Mouse (Mus musculus) heart, embryonic 16.5 days (tissue): ENCODE results near the gene Hpn. TPM values are rescaled to one million over a fixed set of nuclear protein-coding genes. Genes with fewer than 3 reads are reported as not detected.

Experiments
- ATAC-seq: fragments of 200-750 bp; cut with Nextera tagmentation; replicated peaks from 2 replicates; pipeline ENCODE4 v1.8.0; 2017; ENCODE audit warnings: moderate number of reproducible peaks; ENCODE audit not compliant: insufficient read depth, low FRiP score; ENCODE audit errors: extremely low read depth
- H3K27ac ChIP-seq: fragments of 300-500 bp; sonication (generic); 2 replicates; pipeline ENCODE4 v1.5.1; 2014; ENCODE audit warnings: mild to moderate bottlenecking, low read length, control low read depth, moderate library complexity
- H3K27me3 ChIP-seq: fragments of 300-500 bp; sonication (generic); 2 replicates; pipeline ENCODE4 v1.6.1; 2014; ENCODE audit warnings: low read length, mixed read lengths; ENCODE audit not compliant: control insufficient read depth, insufficient read depth
- H3K36me3 ChIP-seq: fragments of 300-500 bp; sonication (generic); 2 replicates; pipeline ENCODE4 v1.6.1; 2014; ENCODE audit not compliant: control insufficient read depth, insufficient read depth
- H3K4me1 ChIP-seq: fragments of 300-500 bp; sonication (generic); 2 replicates; pipeline ENCODE4 v1.6.1; 2014; ENCODE audit warnings: low read length, mixed read lengths; ENCODE audit not compliant: control insufficient read depth, insufficient read depth
- H3K4me2 ChIP-seq: fragments of 300-500 bp; sonication (generic); 2 replicates; pipeline ENCODE4 v1.6.1; 2014; ENCODE audit warnings: low read depth, mild to moderate bottlenecking, control low read depth, low read length
- H3K4me3 ChIP-seq: fragments of 300-500 bp; sonication (generic); 2 replicates; pipeline ENCODE4 v1.5.1; 2014; ENCODE audit warnings: mild to moderate bottlenecking, control low read depth, low read length
- H3K9ac ChIP-seq: fragments of 300-500 bp; sonication (generic); 2 replicates; pipeline ENCODE4 v1.6.1; 2014; ENCODE audit warnings: low read length, control low read depth
- H3K9me3 ChIP-seq: fragments of 300-500 bp; sonication (generic); replicated peaks from 2 replicates; pipeline ENCODE4 v1.6.1; 2016; ENCODE audit warnings: low read length; ENCODE audit not compliant: control insufficient read depth
- WGBS: fragments of 180-500 bp; shearing (Covaris S2); extraction: QIAGEN DNeasy Blood & Tissue Kit; methylation state at CpG from one replicate; pipeline ENCODE4 v1.1.7; 2014; 5-methylcytosine and 5-hydroxymethylcytosine counted together
- polyA plus RNA-seq: library from polyadenylated mRNA; unstranded; fragments of >200 nt; fragmentation: Nextera tagmentation; extraction: Ambion mirVana; gene quantifications from 2 replicates; pipeline ENCODE4 v1.2.1, GENCODE M21; 2015

Hpn gene
- polyA plus RNA-seq, 1 experiment from 2014 or later: 2.6 TPM

DNA sequence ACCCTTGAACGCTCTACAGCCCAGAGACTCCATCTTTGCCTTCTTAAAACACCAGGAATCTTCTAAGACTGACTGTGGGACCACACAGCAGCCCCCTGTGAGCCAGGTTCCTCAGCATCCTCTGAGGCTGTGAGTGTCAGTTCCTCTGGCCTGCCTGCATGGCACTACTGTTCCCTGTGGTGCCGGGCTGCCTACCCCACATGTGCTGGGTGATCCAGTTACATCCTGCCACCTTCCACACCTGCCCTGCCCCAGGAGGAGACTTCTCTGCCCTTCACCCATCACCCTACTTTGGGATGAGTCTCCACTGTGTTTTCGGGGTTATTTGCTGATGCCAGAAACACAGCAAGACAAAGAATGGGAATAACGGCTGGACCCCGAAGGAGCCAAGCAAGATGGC is 4.5 kb upstream of the Hpn start:
- Histone ChIP-seq H3K9ac (no peak overlapping the region), H3K4me2 (no peak overlapping the region), H3K27ac (no peak overlapping the region), H3K4me1 (peaks cover 20% of the 10 kb centered on the region), H3K9me3 (no peaks in the 10 kb centered on the region), H3K36me3 (no peaks in the 10 kb centered on the region), H3K4me3 (no peak overlapping the region), H3K27me3 (no peaks in the 10 kb centered on the region)
- WGBS: 79% methylated on average over 5 of the region's 5 CpGs
- ATAC-seq: no peak

DNA sequence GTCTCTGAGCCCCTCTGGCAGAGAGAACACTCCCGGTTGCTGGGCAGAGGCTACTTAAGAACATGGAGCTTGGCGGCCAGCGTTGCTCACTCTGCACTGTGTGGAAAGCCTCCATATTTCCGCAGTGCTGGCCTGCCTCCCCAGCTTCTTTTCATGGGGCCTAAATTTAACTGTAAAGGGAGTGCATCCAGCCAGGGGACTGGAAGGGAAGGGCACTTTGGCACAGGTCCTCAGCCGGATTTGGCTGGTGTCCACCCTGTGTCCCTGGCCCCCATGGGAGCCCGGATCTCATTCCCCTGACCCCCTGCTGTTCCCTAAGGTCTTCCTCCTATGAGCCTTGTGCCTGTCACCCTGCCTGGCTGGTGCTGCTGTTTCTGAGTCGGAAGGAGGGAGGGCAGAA is 3.4 kb upstream of the Hpn start:
- no peak for ATAC-seq
- peak overlapping the region; percentile 72 for H3K27ac ChIP-seq
- no peak overlapping the region for H3K4me2 ChIP-seq
- no peaks in the 10 kb centered on the region for H3K36me3 ChIP-seq
- WGBS: 64% methylated on average over 7 of the region's 7 CpGs
- no peaks in the 10 kb centered on the region for H3K9me3 ChIP-seq
- H3K9ac ChIP-seq: peak overlapping the region; percentile 23; the same call in 1 of the 2 replicates
- peaks cover 20% of the 10 kb centered on the region for H3K4me1 ChIP-seq
- no peaks in the 10 kb centered on the region for H3K27me3 ChIP-seq
- no peak overlapping the region for H3K4me3 ChIP-seq

DNA sequence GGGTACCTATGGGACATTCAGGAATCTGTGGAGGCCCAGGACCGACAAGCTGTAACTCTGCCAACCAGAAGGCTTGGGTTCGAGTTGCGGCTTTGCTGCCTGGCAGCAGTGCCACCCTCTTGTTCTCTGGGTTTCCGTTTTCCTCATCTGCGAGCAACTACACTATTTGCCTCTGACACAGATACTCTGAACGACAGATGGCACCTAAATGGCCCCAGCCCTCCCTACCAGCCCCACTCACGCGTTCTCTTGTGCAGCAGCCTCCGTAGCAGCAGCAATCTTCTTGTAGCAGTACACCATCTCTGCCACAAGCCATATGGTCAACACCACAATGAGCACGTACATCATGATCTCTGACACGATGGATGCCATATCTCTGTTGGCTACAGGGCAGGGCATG is 2.4 kb upstream of the Hpn start:
- Histone ChIP-seq H3K27ac (no peak overlapping the region), H3K9ac (no peak overlapping the region), H3K36me3 (no peaks in the 10 kb centered on the region), H3K4me3 (no peak overlapping the region), H3K4me2 (no peak overlapping the region), H3K9me3 (no peaks in the 10 kb centered on the region), H3K27me3 (no peaks in the 10 kb centered on the region), H3K4me1 (peaks cover 20% of the 10 kb centered on the region)
- no peak for ATAC-seq
- WGBS: 90% methylated on average over 11 of the region's 11 CpGs

DNA sequence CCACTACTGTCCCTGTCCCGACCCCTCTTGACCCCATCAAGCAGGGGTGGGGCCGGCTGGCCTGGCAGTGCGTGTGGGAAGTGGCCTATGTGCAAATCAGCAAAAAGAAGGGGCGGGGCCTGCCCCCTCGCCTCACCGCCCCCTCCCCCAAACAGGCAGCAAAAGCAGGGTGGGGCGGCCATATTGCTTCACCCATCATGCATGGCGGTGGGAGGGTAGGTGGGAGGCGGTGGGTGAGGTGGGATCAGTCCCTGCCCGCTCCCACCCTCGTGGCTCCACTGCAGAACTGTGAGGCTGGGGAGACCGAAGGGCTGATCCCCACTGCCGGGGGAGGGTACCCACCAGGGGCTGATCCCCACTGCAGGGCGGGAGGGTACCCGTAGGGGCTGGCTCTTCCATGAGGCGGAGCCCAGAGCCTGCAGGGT is 1.6 kb upstream of the Hpn start:
- Histone ChIP-seq H3K27ac (no peak overlapping the region), H3K4me3 (no peak overlapping the region)
- 55% methylated on average over 16 of the region's 16 CpGs for WGBS

DNA sequence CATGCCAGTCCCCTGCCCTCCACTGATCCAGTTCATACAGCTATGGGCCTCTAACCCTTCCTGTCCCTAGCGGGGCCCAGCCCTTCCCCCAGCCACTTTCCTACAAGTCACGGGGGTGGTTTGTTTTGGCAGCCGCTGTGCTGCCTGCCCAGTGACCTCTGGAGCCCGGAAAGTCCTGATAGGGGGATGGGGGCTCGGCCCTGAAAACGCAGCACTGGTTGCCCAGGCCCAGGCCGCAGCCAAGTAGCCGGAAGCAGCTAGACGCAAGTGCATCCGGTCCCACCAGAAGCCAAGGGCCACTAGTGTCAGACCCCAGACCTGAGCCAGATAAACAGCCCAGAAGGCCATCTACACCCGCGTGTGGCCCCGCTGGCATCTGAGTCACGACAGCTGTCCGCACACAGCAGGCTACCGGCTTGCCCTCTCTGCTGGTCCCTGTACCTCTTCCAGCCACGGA is 525 bp upstream of the Hpn start:
- Histone ChIP-seq H3K36me3 (no peaks in the 10 kb centered on the region), H3K4me1 (peaks cover 27% of the 10 kb centered on the region), H3K9ac (peak overlapping the region; percentile 60), H3K9me3 (no peaks in the 10 kb centered on the region), H3K4me3 (no peak overlapping the region), H3K4me2 (peak overlapping the region; percentile 43), H3K27ac (peak overlapping the region; percentile 69), H3K27me3 (no peaks in the 10 kb centered on the region)
- WGBS: 18% methylated on average over 17 of the region's 17 CpGs
- peak; percentile 79 for ATAC-seq

More for the DNA sequence above, 1.6 kb upstream of the Hpn start:
- H3K4me2 ChIP-seq: no peak overlapping the region
- no peak overlapping the region for H3K9ac ChIP-seq
- H3K27me3 ChIP-seq: no peaks in the 10 kb centered on the region
- peaks cover 20% of the 10 kb centered on the region for H3K4me1 ChIP-seq
- no peaks in the 10 kb centered on the region for H3K36me3 ChIP-seq
- no peak for ATAC-seq
- H3K9me3 ChIP-seq: no peaks in the 10 kb centered on the region

DNA sequence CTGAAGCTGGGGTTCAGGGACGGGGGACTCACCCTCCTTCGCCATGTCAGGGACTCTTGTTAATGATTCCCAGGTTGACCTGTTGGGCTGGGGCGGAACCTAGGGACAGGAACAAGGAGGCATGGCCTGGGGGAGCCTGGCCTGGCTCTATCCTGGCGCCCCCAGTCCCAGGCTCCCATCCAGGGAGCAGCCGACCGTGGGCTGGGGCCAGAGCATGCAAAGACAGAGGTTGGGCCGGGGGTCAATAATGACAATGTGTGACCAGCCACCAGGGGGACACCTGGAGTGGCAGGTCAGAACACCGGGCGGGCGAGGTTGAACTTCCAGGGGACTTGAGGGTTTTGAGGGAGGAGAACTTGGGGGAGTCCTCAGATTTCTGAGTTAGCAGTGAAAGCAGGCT is 444 bp downstream of the Hpn start:
- 69% methylated on average over 10 of the region's 10 CpGs for WGBS
- H3K9me3 ChIP-seq: no peaks in the 10 kb centered on the region
- H3K4me2 ChIP-seq: peak overlapping the region; percentile 43; the same call in 1 of the 2 replicates
- no peak overlapping the region for H3K4me3 ChIP-seq
- H3K9ac ChIP-seq: no peak overlapping the region; the same call in 1 of the 2 replicates
- no peak overlapping the region for H3K27ac ChIP-seq
- no peak for ATAC-seq
- peaks cover 27% of the 10 kb centered on the region for H3K4me1 ChIP-seq
- H3K27me3 ChIP-seq: no peaks in the 10 kb centered on the region
- H3K36me3 ChIP-seq: no peaks in the 10 kb centered on the region

DNA sequence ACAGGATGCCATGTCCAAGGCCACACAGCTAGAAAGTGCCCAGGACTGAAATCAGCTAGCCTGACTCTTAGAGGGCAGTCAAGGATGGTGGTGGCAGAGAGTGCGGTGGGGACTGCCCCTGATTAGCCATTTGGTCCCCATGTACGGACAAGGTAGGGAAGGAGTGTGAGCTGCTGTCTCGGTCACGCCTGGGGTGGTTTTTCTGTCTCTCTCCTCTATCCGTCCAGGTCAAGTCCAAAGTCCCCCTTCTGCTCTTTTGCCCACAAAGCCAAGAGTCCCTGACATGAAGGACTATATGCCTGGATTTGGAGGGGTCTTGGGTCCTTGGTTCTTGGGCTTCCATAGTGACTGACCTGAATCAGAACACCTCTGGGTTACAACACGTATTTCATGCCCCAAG is 1.3 kb downstream of the Hpn start:
- Histone ChIP-seq H3K4me3 (no peak overlapping the region), H3K27ac (no peak overlapping the region), H3K4me2 (no peak overlapping the region), H3K36me3 (no peaks in the 10 kb centered on the region), H3K4me1 (peaks cover 35% of the 10 kb centered on the region), H3K9me3 (no peaks in the 10 kb centered on the region), H3K9ac (no peak overlapping the region), H3K27me3 (no peaks in the 10 kb centered on the region)
- no peak for ATAC-seq
- WGBS: 83% methylated on average over 6 of the region's 6 CpGs

DNA sequence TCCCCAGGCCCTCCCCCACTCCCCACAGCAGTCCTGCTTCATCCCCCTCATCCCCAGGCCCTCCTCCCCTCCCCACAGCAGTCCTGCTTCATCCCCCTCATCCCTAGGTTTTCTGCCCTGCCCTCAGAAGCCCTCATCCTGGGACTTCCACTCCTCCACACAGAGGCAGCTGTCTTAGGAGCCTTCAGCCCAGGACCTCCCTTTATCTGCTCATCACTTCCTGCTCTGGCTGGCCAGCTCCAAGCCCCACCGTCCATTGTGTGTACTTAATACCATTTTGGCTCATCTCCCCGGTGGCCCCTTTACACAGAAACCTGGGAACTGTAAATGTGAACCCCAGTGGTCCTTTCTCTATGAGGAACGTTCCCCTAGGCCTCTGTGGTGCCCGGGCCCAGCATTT is 3.1 kb downstream of the Hpn start:
- ATAC-seq: no peak
- WGBS: 40% methylated on average over 4 of the region's 4 CpGs

DNA sequence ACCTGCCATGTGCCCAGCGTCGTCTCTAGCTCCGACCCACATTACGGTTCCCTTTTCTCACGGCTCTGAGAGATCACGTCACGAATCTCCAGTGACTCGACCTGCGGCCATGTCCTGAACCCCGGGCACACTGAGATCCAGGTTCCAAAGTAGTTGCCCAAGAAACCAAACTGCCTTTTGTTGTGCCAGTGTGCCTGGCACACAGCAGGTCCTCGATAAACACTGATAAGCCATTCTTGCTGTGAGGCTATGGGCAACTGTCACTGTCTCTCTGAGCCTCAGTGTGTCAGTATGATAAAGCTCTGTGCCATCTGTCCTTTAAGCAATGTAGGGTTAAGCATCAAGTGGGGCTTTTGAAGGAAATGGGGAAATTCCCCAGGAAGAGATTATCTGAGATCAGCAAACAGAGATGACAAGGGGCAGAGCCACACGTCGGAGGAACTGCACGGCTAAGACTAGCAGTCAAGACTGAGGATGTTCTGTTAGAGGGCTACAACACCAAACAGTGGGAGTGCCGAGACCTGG is 4.2 kb downstream of the Hpn start:
- no peak for ATAC-seq
- H3K4me2 ChIP-seq: no peak overlapping the region
- H3K36me3 ChIP-seq: no peaks in the 10 kb centered on the region
- no peak overlapping the region for H3K27ac ChIP-seq
- H3K9me3 ChIP-seq: no peaks in the 10 kb centered on the region
- H3K9ac ChIP-seq: no peak overlapping the region
- H3K4me3 ChIP-seq: no peak overlapping the region
- peaks cover 29% of the 10 kb centered on the region for H3K4me1 ChIP-seq
- 74% methylated on average over 15 of the region's 15 CpGs for WGBS
- H3K27me3 ChIP-seq: no peaks in the 10 kb centered on the region

More for the DNA sequence above, 3.1 kb downstream of the Hpn start:
- H3K27me3 ChIP-seq: no peaks in the 10 kb centered on the region
- no peaks in the 10 kb centered on the region for H3K36me3 ChIP-seq
- H3K27ac ChIP-seq: no peak overlapping the region
- peaks cover 32% of the 10 kb centered on the region for H3K4me1 ChIP-seq
- no peak overlapping the region for H3K9ac ChIP-seq
- H3K9me3 ChIP-seq: no peaks in the 10 kb centered on the region
- H3K4me2 ChIP-seq: no peak overlapping the region
- no peak overlapping the region for H3K4me3 ChIP-seq
